Comparison of ENCODE assay signal across 12 mouse cellular contexts in genomic region chr15:31663074-31663473, GRCm38 (mm10).
A peak's percentile ranks its signal among the peaks of the same experiment; 100 is the strongest.
DNase-seq lines count a peak whose midpoint lies in the region; TF ChIP-seq lines count a peak whose summit lies in the region.
"Had no signal": no experiment of that assay in that cellular context is flagged by ENCODE, and none has a peak within 500 bp of the region (broad histone marks: within the 10 kb centered on the region; RNA-seq: fewer than 3 reads in every experiment).

No protein-coding gene starts in this region.

- intact Hi-C loops in heart, postnatal 25 days (cut with DNase I) = no loop called here

- no peaks in the 10 kb centered on the region; the same call in 1 of the 2 replicates for H3K4me1 ChIP-seq in lung, adult 2 months (ENCODE audit: control insufficient read depth, insufficient read depth, low read length)
- H3K4me1 ChIP-seq in embryonic facial prominence, embryonic 10.5 days = no peaks in the 10 kb centered on the region
- H3K4me1 ChIP-seq: embryonic facial prominence, embryonic 13.5 days; midbrain, embryonic 10.5 days had no signal

- no peaks in the 10 kb centered on the region for H3K9me3 ChIP-seq in embryonic facial prominence, embryonic 10.5 days
- H3K9me3 ChIP-seq: embryonic facial prominence, embryonic 13.5 days; midbrain, embryonic 10.5 days had no signal

- DNase-seq in heart, adult 9 months (ENCODE audit: low spot score in 2 of 2) = peak; percentile 9 to 17
- DNase-seq in heart, postnatal 25 days (ENCODE audit: low spot score) = no peak
- peak; percentile 20 for DNase-seq in right cerebral cortex, postnatal 25 days
- DNase-seq in right cerebral cortex, postnatal 36 days (ENCODE audit: low spot score in 2 of 2) = no peak
- peak; percentile 10 for DNase-seq in lung, adult 2 months
- DNase-seq in embryonic facial prominence, embryonic 10.5 days (ENCODE audit: low spot score) = no peak
- DNase-seq in cerebellum, adult 8-10 months = no peak
- DNase-seq: cerebellum, postnatal 25 days; kidney, adult 18-20 months had no signal

- no peak overlapping the region for H3K4me3 ChIP-seq in lung, adult 2 months (replicated peaks; ENCODE audit: extremely low read depth, low read depth, low read length)
- no peak overlapping the region for H3K4me3 ChIP-seq in embryonic facial prominence, embryonic 10.5 days
- H3K4me3 ChIP-seq: embryonic facial prominence, embryonic 13.5 days; midbrain, embryonic 10.5 days had no signal

- H3K36me3 ChIP-seq in embryonic facial prominence, embryonic 10.5 days (replicated peaks) = no peaks in the 10 kb centered on the region
- H3K36me3 ChIP-seq: embryonic facial prominence, embryonic 13.5 days; midbrain, embryonic 10.5 days had no signal

- TF ChIP-seq CTCF in lung, adult 2 months (IDR thresholded peaks at IDR 0.05; ENCODE audit: insufficient read depth, low read length) = no peak

- no peaks in the 10 kb centered on the region for H3K27me3 ChIP-seq in embryonic facial prominence, embryonic 10.5 days (replicated peaks; ENCODE audit: low read depth, poor library complexity, severe bottlenecking)
- H3K27me3 ChIP-seq: CH12.LX; embryonic facial prominence, embryonic 13.5 days had no signal

- no peak overlapping the region for H3K27ac ChIP-seq in embryonic facial prominence, embryonic 10.5 days (replicated peaks)
- H3K27ac ChIP-seq: embryonic facial prominence, embryonic 13.5 days; midbrain, embryonic 10.5 days had no signal

- 47% methylated on average over 3 of the region's 3 CpGs for WGBS in lung, adult 2 months
- 84% methylated on average over 3 of the region's 3 CpGs for WGBS in embryonic facial prominence, embryonic 10.5 days

- TF ChIP-seq POLR2A in lung, adult 2 months (IDR thresholded peaks at IDR 0.05; ENCODE audit: borderline replicate concordance, extremely low read depth, low read depth, low read length) = no peak

Comparison
In these comparisons a context has a peak if more than half of its experiments do, and no peak if none do; other contexts are left out.
1. DNase-seq: peak in heart, adult 9 months (2 of 2), right cerebral cortex, postnatal 25 days (single experiment) and lung, adult 2 months (single experiment); none in heart, postnatal 25 days (single experiment), right cerebral cortex, postnatal 36 days (0 of 2), embryonic facial prominence, embryonic 10.5 days (single experiment) and cerebellum, adult 8-10 months (single experiment).